Mouse (Mus musculus) G1E (cell line): ENCODE results near the gene Rsrc1.

Experiments used
- CTCF ChIP-seq: IDR thresholded peaks from 2 replicates; pipeline ENCODE4 v1.5.1; 2012; ENCODE audit warnings: low read depth, low read length, inconsistent platforms, mixed read lengths
- POLR2AphosphoS5 ChIP-seq: IDR thresholded peaks from 2 replicates; pipeline ENCODE4 v1.6.1; 2012; ENCODE audit warnings: low read depth, low read length, inconsistent platforms; ENCODE audit not compliant: insufficient replicate concordance
- TAL1 ChIP-seq: conservative IDR thresholded peaks from 2 replicates; pipeline ENCODE4 v1.6.1; 2012; ENCODE audit warnings: low read depth, low read length, inconsistent platforms, mixed read lengths

- no peak for TF ChIP-seq POLR2AphosphoS5
- TF ChIP-seq TAL1 = no peak
- no peak for TF ChIP-seq CTCF
Observed at GRCm38 (mm10) chr3:66981706-66982105, 516 bp downstream of the Rsrc1 start, which contains the start of gene Shox2.
